Mouse (Mus musculus): ENCODE data around the gene Shh. TPM values are rescaled to one million over a fixed set of nuclear protein-coding genes. Genes with fewer than 3 reads are reported as not detected.

Gene Shh
- polyA plus RNA-seq, 1 experiment from 2014 or later, result 0.64 TPM

DNA sequence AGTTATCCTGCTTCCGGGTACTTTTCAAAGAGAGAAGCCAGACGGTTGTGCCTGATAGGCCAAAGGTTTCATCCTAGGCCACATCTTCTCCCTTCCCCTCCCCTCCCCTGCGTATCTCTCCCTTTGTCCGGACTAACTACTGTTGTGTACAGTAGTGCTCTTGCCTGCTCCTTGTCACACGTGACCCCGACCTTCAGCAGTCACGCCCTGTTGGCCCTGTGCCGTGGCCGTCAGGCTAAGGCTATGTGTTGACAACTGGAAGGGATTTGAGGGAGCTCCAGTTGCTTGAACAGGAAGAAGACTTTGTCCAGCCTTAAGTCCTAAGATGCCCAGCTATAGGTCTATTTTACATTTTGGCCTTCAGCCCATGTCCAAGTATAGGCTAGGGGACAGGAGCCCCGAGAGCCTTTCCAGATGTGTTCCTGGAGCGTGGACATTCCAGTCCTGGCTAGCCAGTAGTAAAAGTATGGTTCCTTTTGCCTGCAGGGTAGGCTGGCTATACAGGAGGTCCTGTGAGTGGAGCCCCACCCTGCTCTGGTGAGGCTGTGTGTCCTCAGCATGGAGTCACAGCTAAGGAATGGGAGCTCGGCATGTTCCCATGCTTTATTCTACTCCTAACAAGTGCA, 47.3 kb downstream of the Shh start:
- no peak overlapping the region for H3K4me2 ChIP-seq (ENCODE audit: low read length)
- WGBS, result 70% methylated on average over 12 of the region's 12 CpGs
- no peak; the same call in 1 of the 2 replicates for ATAC-seq (replicated peaks; ENCODE audit: low FRiP score, low read depth)
- no peaks in the 10 kb centered on the region for H3K4me1 ChIP-seq (replicated peaks; ENCODE audit: insufficient read depth, low read length)
- no peaks in the 10 kb centered on the region for H3K27me3 ChIP-seq (ENCODE audit: insufficient read depth, low read length)
- H3K27ac ChIP-seq, result no peak overlapping the region
- TF ChIP-seq CTCF (IDR thresholded peaks at IDR 0.05; ENCODE audit: low read depth), result no peak
- H3K36me3 ChIP-seq (ENCODE audit: insufficient read depth, low read length), result peaks cover 31% of the 10 kb centered on the region
- H3K4me3 ChIP-seq (replicated peaks; ENCODE audit: low read depth, low read length), result no peak overlapping the region
- H3K9ac ChIP-seq (ENCODE audit: low read depth, low read length), result no peak overlapping the region
- no peak for DNase-seq (ENCODE audit: low spot score)
- H3K9me3 ChIP-seq (replicated peaks; ENCODE audit: low read length), result no peaks in the 10 kb centered on the region

GRCm38 (mm10) chr5:28418734-28419133, 48.3 kb downstream of the Shh start:
- H3K4me1 ChIP-seq (replicated peaks; ENCODE audit: insufficient read depth, low read length), result no peaks in the 10 kb centered on the region
- no peaks in the 10 kb centered on the region for H3K9me3 ChIP-seq (replicated peaks; ENCODE audit: low read length)
- ATAC-seq (replicated peaks; ENCODE audit: low FRiP score, low read depth), result no peak
- H3K9ac ChIP-seq (ENCODE audit: low read depth, low read length), result no peak overlapping the region
- 87% methylated on average over 10 of the region's 10 CpGs for WGBS
- DNase-seq (ENCODE audit: low spot score), result no peak
- peaks cover 42% of the 10 kb centered on the region for H3K36me3 ChIP-seq (ENCODE audit: insufficient read depth, low read length)
- H3K4me3 ChIP-seq (replicated peaks; ENCODE audit: low read depth, low read length), result no peak overlapping the region
- no peaks in the 10 kb centered on the region for H3K27me3 ChIP-seq (ENCODE audit: insufficient read depth, low read length)
- H3K4me2 ChIP-seq (ENCODE audit: low read length), result no peak overlapping the region
- TF ChIP-seq CTCF (IDR thresholded peaks at IDR 0.05; ENCODE audit: low read depth), result no peak
- H3K27ac ChIP-seq, result no peak overlapping the region

DNA sequence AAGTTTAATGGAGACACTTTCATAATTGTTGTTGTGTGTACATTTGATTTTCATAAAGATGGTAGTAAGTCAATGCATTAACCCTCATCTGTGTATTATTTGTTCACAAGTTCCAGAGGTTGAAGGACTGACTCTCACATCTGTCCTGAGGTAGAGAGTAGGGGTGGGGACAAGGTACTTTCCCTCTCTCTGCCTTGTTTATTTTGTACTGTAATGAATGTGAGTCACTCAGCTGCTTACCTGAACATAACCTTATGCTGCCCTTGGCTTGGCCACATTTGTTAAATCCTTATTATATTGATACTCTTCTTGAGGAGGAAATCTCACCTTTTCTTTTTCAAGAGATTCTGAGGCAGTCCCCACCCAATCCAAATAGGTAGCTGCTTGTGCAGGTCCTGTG, 51.0 kb downstream of the Shh start:
- H3K27ac ChIP-seq, result no peak overlapping the region
- DNase-seq (ENCODE audit: low spot score), result no peak
- no peak for ATAC-seq (replicated peaks; ENCODE audit: low FRiP score, low read depth)
- H3K4me3 ChIP-seq (replicated peaks; ENCODE audit: low read depth, low read length), result no peak overlapping the region
- no peaks in the 10 kb centered on the region for H3K4me1 ChIP-seq (replicated peaks; ENCODE audit: insufficient read depth, low read length)
- no peaks in the 10 kb centered on the region for H3K9me3 ChIP-seq (replicated peaks; ENCODE audit: low read length)
- no peak overlapping the region for H3K4me2 ChIP-seq (ENCODE audit: low read length)
- H3K36me3 ChIP-seq (ENCODE audit: insufficient read depth, low read length), result peaks cover 68% of the 10 kb centered on the region
- TF ChIP-seq CTCF (IDR thresholded peaks at IDR 0.05; ENCODE audit: low read depth), result no peak
- no peak overlapping the region for H3K9ac ChIP-seq (ENCODE audit: low read depth, low read length)
- H3K27me3 ChIP-seq (ENCODE audit: insufficient read depth, low read length), result no peaks in the 10 kb centered on the region

- no peak overlapping the region for H3K9ac ChIP-seq (ENCODE audit: low read depth, low read length)
- no peak for TF ChIP-seq CTCF (IDR thresholded peaks at IDR 0.05; ENCODE audit: low read depth)
- no peak for DNase-seq (ENCODE audit: low spot score)
These were observed 53.0 kb downstream of the Shh start for GRCm38 (mm10) chr5:28414076-28414475.

DNA sequence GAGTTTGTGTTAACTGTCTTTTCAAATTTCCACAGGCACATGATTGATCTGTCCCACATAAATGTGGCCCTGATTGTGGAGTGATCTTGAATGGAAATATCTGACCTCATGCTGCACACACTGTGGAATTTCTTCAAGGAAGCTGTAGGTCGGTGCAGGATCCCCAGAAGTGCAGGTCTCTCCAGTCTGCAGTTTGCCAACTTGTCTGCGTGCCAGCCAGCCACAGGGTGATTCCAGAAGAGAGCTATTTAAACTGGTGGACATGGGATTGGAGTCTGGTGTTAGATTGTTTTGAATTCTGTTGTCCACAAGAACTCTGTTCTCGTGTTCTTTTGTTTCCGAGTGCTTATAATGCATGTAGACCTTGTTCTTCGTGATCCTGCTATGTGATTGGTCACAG, 53.5 kb downstream of the Shh start:
- Histone ChIP-seq H3K9ac (ENCODE audit: low read depth, low read length) (no peak overlapping the region), H3K27me3 (ENCODE audit: insufficient read depth, low read length) (no peaks in the 10 kb centered on the region), H3K36me3 (ENCODE audit: insufficient read depth, low read length) (peaks cover 76% of the 10 kb centered on the region), H3K4me3 (replicated peaks; ENCODE audit: low read depth, low read length) (no peak overlapping the region), H3K9me3 (replicated peaks; ENCODE audit: low read length) (no peaks in the 10 kb centered on the region), H3K27ac (no peak overlapping the region), H3K4me2 (ENCODE audit: low read length) (no peak overlapping the region), H3K4me1 (replicated peaks; ENCODE audit: insufficient read depth, low read length) (no peaks in the 10 kb centered on the region)
- 91% methylated on average over 5 of the region's 5 CpGs for WGBS
- DNase-seq (ENCODE audit: low spot score) (no peak), ATAC-seq (replicated peaks; ENCODE audit: low FRiP score, low read depth) (no peak)
- no peak for TF ChIP-seq CTCF (IDR thresholded peaks at IDR 0.05; ENCODE audit: low read depth)

More at GRCm38 (mm10) chr5:28414076-28414475, 53.0 kb downstream of the Shh start:
- H3K4me1 ChIP-seq (replicated peaks; ENCODE audit: insufficient read depth, low read length), result no peaks in the 10 kb centered on the region
- peaks cover 73% of the 10 kb centered on the region for H3K36me3 ChIP-seq (ENCODE audit: insufficient read depth, low read length)
- 91% methylated on average over 3 of the region's 3 CpGs for WGBS
- H3K4me2 ChIP-seq (ENCODE audit: low read length), result no peak overlapping the region
- H3K27me3 ChIP-seq (ENCODE audit: insufficient read depth, low read length), result no peaks in the 10 kb centered on the region
- H3K27ac ChIP-seq, result no peak overlapping the region
- no peak for ATAC-seq (replicated peaks; ENCODE audit: low FRiP score, low read depth)
- H3K9me3 ChIP-seq (replicated peaks; ENCODE audit: low read length), result no peaks in the 10 kb centered on the region
- no peak overlapping the region for H3K4me3 ChIP-seq (replicated peaks; ENCODE audit: low read depth, low read length)

GRCm38 (mm10) chr5:28412006-28412685, 54.9 kb downstream of the Shh start:
- peaks cover 72% of the 10 kb centered on the region for H3K36me3 ChIP-seq (ENCODE audit: insufficient read depth, low read length)

More at GRCm38 (mm10) chr5:28412006-28412685, 54.9 kb downstream of the Shh start:
- ATAC-seq (replicated peaks; ENCODE audit: low FRiP score, low read depth), result no peak
- Histone ChIP-seq H3K27ac (no peak overlapping the region), H3K27me3 (ENCODE audit: insufficient read depth, low read length) (no peaks in the 10 kb centered on the region), H3K4me2 (ENCODE audit: low read length) (no peak overlapping the region), H3K9ac (ENCODE audit: low read depth, low read length) (no peak overlapping the region), H3K9me3 (replicated peaks; ENCODE audit: low read length) (no peaks in the 10 kb centered on the region), H3K4me1 (replicated peaks; ENCODE audit: insufficient read depth, low read length) (no peaks in the 10 kb centered on the region), H3K4me3 (replicated peaks; ENCODE audit: low read depth, low read length) (no peak overlapping the region)
- no peak for TF ChIP-seq CTCF (IDR thresholded peaks at IDR 0.05; ENCODE audit: low read depth)
- 87% methylated on average over 2 of the region's 2 CpGs for WGBS
- DNase-seq (ENCODE audit: low spot score), result no peak

Other genes with a start within 250 kb of the Shh start
- gene Cnpy1, start 221.4 kb downstream of the Shh start, polyA plus RNA-seq (2015; fragmentation: Nextera tagmentation; extraction: Ambion mirVana), result 0.08 and 0.10 TPM in 2 replicates
- 8.0 and 8.1 TPM in 2 replicates for gene Rbm33, start 150.1 kb downstream of the Shh start, polyA plus RNA-seq (2015; fragmentation: Nextera tagmentation; extraction: Ambion mirVana)